Mouse (Mus musculus) heart, embryonic 14.5 days (tissue): Measurements from ENCODE around the gene Chd6. TPM values are rescaled to one million over a fixed set of nuclear protein-coding genes. Genes with fewer than 3 reads are reported as not detected.
A peak's percentile ranks its signal among the peaks of the same experiment; 100 is the strongest.

Source experiments
- ATAC-seq: fragments of 200-750 bp; cut with Nextera tagmentation; 2 replicates; pipeline ENCODE4 v1.8.0; 2017; ENCODE audit warnings: low read depth, moderate TSS enrichment; ENCODE audit not compliant: insufficient number of reproducible peaks, insufficient read depth, low FRiP score
- H3K27ac ChIP-seq, 2 experiments: fragments of 200-500 bp in 1 of 2; fragments of 300-500 bp in 1 of 2; sonication (generic) in 1 of 2; replicated peaks in 1 of 2; 2 replicates each; pipeline ENCODE4 v1.5.1; 2012 to 2014; ENCODE audit warnings: low read depth in 2 of 2, low read length in 2 of 2, control low read depth in 1 of 2, mild to moderate bottlenecking in 1 of 2, mixed read lengths in 1 of 2; ENCODE audit not compliant: control insufficient read depth in 1 of 2, insufficient read depth in 1 of 2
- H3K27me3 ChIP-seq: fragments of 300-500 bp; sonication (generic); 2 replicates; pipeline ENCODE4 v1.6.1; 2014; ENCODE audit warnings: mild to moderate bottlenecking, low read length, control low read depth; ENCODE audit not compliant: control insufficient read depth, insufficient read depth
- H3K36me3 ChIP-seq: fragments of 300-500 bp; sonication (generic); 2 replicates; pipeline ENCODE4 v1.6.1; 2014; ENCODE audit warnings: mild to moderate bottlenecking, control low read depth, low read length, mixed read lengths; ENCODE audit not compliant: control insufficient read depth, insufficient read depth
- H3K4me1 ChIP-seq, 2 experiments: fragments of 200-500 bp in 1 of 2; fragments of 300-500 bp in 1 of 2; sonication (generic) in 1 of 2; 2 replicates each; pipeline ENCODE4 v1.6.1; 2012 to 2014; ENCODE audit warnings: low read length in 2 of 2, control low read depth in 1 of 2, mixed read lengths in 1 of 2; ENCODE audit not compliant: control insufficient read depth in 2 of 2, insufficient read depth in 2 of 2
- H3K4me2 ChIP-seq: fragments of 300-500 bp; sonication (generic); 2 replicates; pipeline ENCODE4 v1.6.1; 2014; ENCODE audit warnings: mild to moderate bottlenecking, low read length
- H3K4me3 ChIP-seq, 2 experiments: fragments of 200-500 bp in 1 of 2; fragments of 300-500 bp in 1 of 2; sonication (generic) in 1 of 2; 2 replicates each; pipeline ENCODE4 v1.5.1; 2012 to 2014; ENCODE audit warnings: low read length in 2 of 2, mild to moderate bottlenecking in 2 of 2, control low read depth in 1 of 2, low read depth in 1 of 2, moderate library complexity in 1 of 2; ENCODE audit not compliant: control insufficient read depth in 1 of 2, insufficient read depth in 1 of 2
- H3K9ac ChIP-seq: fragments of 300-500 bp; sonication (generic); 2 replicates; pipeline ENCODE4 v1.6.1; 2014; ENCODE audit warnings: mild to moderate bottlenecking, low read length
- H3K9me3 ChIP-seq: fragments of 300-500 bp; sonication (generic); 2 replicates; pipeline ENCODE4 v1.6.1; 2016; ENCODE audit warnings: low read length, control low read depth; ENCODE audit not compliant: control insufficient read depth
- WGBS: fragments of 180-500 bp; shearing (Covaris S2); extraction: QIAGEN DNeasy Blood & Tissue Kit; methylation state at CpG from one replicate; pipeline ENCODE4 v1.1.7; 2014; 5-methylcytosine and 5-hydroxymethylcytosine counted together
- polyA plus RNA-seq: library from polyadenylated mRNA; unstranded; fragments of >200 nt; fragmentation: Nextera tagmentation; extraction: Ambion mirVana; gene quantifications from 2 replicates; pipeline ENCODE4 v1.2.1, GENCODE M21; 2014

Chd6 gene
- polyA plus RNA-seq, 1 experiment from 2014 or later = 17.9 TPM

DNA sequence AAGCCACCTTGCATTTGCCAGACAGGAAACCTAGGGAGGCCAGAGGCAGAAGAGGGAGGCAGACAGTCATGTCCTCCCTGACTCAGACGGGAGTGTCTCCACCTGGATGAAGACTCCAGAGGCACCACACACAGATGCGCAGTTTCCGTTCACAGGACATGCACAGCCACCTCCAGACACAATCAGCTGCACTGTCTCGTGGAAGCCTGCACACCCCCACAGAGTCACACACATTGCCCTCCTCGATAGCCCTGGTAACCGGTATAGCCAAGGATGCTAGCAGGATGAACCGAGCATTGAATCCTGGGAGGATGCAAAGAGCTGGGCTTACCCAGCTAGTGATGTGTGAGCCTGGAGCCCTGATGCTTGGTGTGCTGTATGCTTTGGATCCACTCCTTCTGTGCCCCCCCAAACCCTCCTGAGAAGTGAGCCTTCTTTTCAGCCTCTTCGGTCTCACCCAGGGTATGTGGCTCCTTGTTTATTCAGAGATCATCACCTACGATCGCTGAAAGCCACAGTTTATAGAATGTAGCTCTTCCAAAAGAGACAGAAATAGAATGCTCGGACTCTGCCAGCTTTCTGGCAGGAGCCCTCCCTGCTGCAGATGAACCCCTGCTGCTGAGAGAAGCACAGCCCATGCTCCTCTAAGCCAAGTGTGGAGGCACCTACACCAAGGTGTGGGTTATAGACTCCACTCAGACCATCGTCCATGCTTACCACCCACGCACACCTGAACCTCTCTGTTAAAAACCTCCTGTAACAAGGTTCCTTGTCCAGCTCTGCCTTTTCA, 192.9 kb downstream of the Chd6 start:
- peaks cover 10 to 20% of the 10 kb centered on the region in 2 experiments for H3K4me1 ChIP-seq
- H3K27me3 ChIP-seq = peaks cover 36% of the 10 kb centered on the region
- WGBS = 61% methylated on average over 13 of the region's 13 CpGs

GRCm38 (mm10) chr2:160914656-160915055, 194.2 kb downstream of the Chd6 start:
- peaks cover 10 to 20% of the 10 kb centered on the region in 2 experiments for H3K4me1 ChIP-seq
- no peak overlapping the region for H3K27ac ChIP-seq
- H3K9ac ChIP-seq = no peak overlapping the region
- no peak overlapping the region for H3K4me3 ChIP-seq
- 74% methylated on average over 9 of the region's 9 CpGs for WGBS
- no peak overlapping the region for H3K4me2 ChIP-seq
- H3K9me3 ChIP-seq = no peaks in the 10 kb centered on the region
- ATAC-seq = no peak
- peaks cover 50% of the 10 kb centered on the region for H3K27me3 ChIP-seq
- no peaks in the 10 kb centered on the region for H3K36me3 ChIP-seq

More for the DNA sequence above, 192.9 kb downstream of the Chd6 start:
- no peak for ATAC-seq
- Histone ChIP-seq H3K27ac (no peak overlapping the region), H3K4me3 (no peak overlapping the region), H3K9me3 (no peaks in the 10 kb centered on the region), H3K4me2 (no peak overlapping the region; the same call in 1 of the 2 replicates), H3K9ac (no peak overlapping the region), H3K36me3 (no peaks in the 10 kb centered on the region)

DNA sequence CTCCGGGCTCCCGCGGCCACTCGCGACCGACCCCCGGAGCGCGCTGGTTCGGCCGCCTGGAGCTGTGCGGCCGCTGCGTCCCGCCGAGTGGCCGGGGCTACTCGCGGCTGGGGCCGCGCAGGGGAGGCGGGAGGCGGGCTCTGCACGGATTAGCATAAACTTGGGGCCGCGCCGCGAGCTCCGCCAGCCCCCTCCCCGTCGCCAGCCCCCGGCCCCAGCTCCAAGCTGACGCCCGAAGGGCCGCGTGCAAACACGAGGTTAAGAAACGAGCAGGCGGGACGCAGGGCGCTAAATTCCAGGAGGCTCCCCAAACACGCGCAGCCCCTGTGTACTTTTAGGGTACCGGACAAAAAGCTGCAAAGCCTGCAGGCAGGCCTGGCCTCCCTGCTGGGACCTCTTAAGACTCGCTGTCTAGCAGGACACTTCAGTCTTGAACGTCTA, 196.6 kb downstream of the Chd6 start, which contains the start of gene Emilin3:
Gene Emilin3 (minus strand): TSS at position 98 of the 441 bp plus-strand sequence.
- Histone ChIP-seq H3K4me1 (peaks cover 10 to 25% of the 10 kb centered on the region in 2 experiments), H3K9me3 (no peaks in the 10 kb centered on the region), H3K4me3 (peak within 1 kb of the TSS; percentile 54 to 55), H3K9ac (peak within 1 kb of the TSS; percentile 67), H3K27ac (no peak within 1 kb of the TSS), H3K4me2 (peak within 1 kb of the TSS; percentile 96), H3K36me3 (no peaks in the 10 kb centered on the region), H3K27me3 (peaks cover 68% of the 10 kb centered on the region)
- ATAC-seq = peak; percentile 42; the same call in 1 of the 2 replicates
- 1% methylated on average over 38 of the region's 46 CpGs for WGBS

DNA sequence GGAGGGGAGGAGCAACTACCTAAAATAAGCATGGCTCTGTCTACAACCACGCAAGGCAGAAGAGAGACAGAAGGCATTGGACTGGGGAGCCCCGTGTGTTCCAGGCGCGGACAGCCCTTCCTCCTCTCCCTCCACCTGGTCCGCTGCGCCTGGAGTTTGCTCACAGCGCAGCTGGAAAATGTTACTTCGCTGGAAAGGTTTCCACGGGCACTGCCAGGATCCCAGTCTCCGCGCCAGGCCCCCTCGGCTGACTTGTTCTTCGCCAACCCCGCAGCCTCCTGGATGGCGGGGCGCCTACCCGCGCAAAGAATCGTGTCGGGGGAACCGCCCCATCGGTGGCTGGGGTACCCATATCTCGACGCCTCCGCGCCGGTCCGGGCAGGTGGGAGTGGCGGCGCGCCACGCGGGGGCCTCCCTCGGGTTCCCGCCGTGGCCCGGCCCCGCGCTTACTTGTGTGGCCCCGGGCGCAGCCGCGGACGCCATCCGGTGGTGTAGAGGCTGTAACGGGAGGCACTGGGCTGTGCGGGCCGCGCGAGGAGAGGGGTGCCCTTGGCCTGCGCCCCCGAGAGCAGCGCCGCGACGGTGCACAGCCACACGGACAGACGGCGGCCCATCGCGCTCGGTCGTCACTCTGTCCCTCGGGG, 197.2 kb downstream of the Chd6 start:
- ATAC-seq = 0 out of 2 replicates have a peak, but pooled peaks have one; percentile 5
- Histone ChIP-seq H3K27me3 (peaks cover 68% of the 10 kb centered on the region), H3K27ac (no peak overlapping the region), H3K4me2 (peak overlapping the region; percentile 96), H3K9ac (peak overlapping the region; percentile 67), H3K36me3 (no peaks in the 10 kb centered on the region), H3K4me1 (peaks cover 10 to 25% of the 10 kb centered on the region in 2 experiments), H3K9me3 (no peaks in the 10 kb centered on the region), H3K4me3 (peak overlapping the region; percentile 54 to 55)
- WGBS = 1% methylated on average over 49 of the region's 64 CpGs

DNA sequence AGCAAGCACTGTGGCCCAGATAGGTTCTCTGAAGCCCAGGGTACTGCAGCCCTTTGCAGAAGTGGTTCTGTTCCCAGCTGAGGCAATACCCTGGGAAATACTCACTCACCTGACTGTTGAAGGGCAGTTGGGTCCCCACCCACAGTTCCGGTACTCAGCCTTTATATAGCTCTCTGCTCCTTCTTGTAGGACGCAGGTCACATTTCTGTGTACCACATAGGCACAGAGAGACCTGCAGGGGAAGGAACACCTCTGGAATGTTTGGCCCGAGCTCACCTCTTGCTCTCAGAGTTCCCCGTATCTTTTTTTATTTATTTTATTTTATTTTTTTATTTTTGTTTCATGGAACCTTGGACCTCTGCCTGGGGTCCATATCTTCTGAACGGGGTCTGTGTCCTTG, 198.2 kb downstream of the Chd6 start:
- H3K9ac ChIP-seq = no peak overlapping the region
- peaks cover 68% of the 10 kb centered on the region for H3K27me3 ChIP-seq
- no peak overlapping the region for H3K27ac ChIP-seq
- no peaks in the 10 kb centered on the region for H3K9me3 ChIP-seq
- no peak overlapping the region for H3K4me2 ChIP-seq
- H3K36me3 ChIP-seq = no peaks in the 10 kb centered on the region
- no peak overlapping the region for H3K4me3 ChIP-seq
- peaks cover 3 to 21% of the 10 kb centered on the region in 2 experiments for H3K4me1 ChIP-seq
- 89% methylated on average over 5 of the region's 5 CpGs for WGBS
- ATAC-seq = no peak

DNA sequence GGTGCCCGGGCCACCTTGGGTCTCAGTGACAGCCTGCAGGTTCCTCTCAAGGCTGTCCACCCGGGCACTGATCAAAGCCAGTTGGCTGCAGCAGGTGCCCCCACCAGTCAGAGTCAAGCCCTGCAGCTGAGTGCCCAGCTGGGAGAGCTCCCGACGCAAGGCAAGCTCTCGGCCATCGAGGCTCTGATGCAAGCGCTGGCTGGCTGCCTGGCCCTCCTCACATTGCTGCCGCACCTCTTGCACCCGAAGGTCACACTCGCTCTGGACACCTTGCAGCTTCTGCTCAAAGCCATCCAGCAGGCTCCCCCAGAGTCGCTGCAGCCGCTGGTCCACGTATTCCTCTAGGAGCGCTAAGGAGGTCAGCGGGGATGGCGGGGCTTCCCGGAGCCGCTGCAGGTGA, 200.3 kb downstream of the Chd6 start:
- Histone ChIP-seq H3K9ac (no peak overlapping the region), H3K27ac (no peak overlapping the region), H3K9me3 (no peaks in the 10 kb centered on the region), H3K36me3 (no peaks in the 10 kb centered on the region), H3K27me3 (peaks cover 55% of the 10 kb centered on the region), H3K4me3 (no peak overlapping the region), H3K4me2 (no peak overlapping the region), H3K4me1 (peaks cover 3 to 16% of the 10 kb centered on the region in 2 experiments; a peak in 3 of 4 replicates)
- ATAC-seq = no peak
- 45% methylated on average over 18 of the region's 18 CpGs for WGBS

DNA sequence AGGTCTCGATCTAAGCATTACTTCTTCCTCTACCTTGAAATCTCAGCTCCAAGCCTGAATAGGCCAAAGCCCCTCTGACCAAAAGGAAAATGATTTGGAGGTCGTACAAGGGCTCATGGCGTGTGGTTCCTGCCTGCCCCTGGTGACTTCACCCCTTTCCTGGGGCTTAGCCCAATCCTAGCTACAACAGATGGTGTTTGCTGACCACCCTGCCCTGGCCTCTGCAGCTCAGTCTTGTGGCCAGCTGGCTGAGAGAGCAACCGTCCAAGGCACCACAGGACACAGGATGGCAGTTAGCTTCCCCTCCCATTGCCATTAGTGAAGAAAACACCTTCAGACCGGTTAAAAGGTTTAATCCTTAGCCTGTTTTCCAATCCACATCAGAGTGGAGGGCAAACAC, 202.8 kb downstream of the Chd6 start:
- Histone ChIP-seq H3K4me3 (no peak overlapping the region), H3K9ac (no peak overlapping the region), H3K4me1 (peaks cover 5 to 6% of the 10 kb centered on the region in 2 experiments; a peak in 3 of 4 replicates), H3K27me3 (peaks cover 33% of the 10 kb centered on the region), H3K4me2 (no peak overlapping the region), H3K27ac (no peak overlapping the region), H3K36me3 (no peaks in the 10 kb centered on the region), H3K9me3 (no peaks in the 10 kb centered on the region)
- 72% methylated on average over 5 of the region's 5 CpGs for WGBS
- no peak for ATAC-seq
